Mouse (Mus musculus) ES-Bruce4 (cell line): ENCODE results near the gene Nhp2. TPM values are rescaled to one million over a fixed set of nuclear protein-coding genes. Genes with fewer than 3 reads are reported as not detected.

Source experiments
- H3K27ac ChIP-seq: 2 replicates; pipeline ENCODE4 v1.5.1; 2012; ENCODE audit warnings: low read length, inconsistent platforms; ENCODE audit not compliant: insufficient read depth
- H3K27me3 ChIP-seq: 2 replicates; pipeline ENCODE4 v1.6.1; 2012; ENCODE audit warnings: mild to moderate bottlenecking, low read length, inconsistent platforms; ENCODE audit not compliant: control insufficient read depth, poor library complexity, insufficient read depth, severe bottlenecking
- H3K36me3 ChIP-seq: 2 replicates; pipeline ENCODE4 v1.6.1; 2012; ENCODE audit warnings: inconsistent platforms, mild to moderate bottlenecking, low read length, moderate library complexity; ENCODE audit not compliant: control insufficient read depth, poor library complexity, insufficient read depth, severe bottlenecking
- H3K4me1 ChIP-seq: one replicate; pipeline ENCODE4 v1.8.1; 2011; ENCODE audit warnings: low read length; ENCODE audit not compliant: control insufficient read depth, insufficient read depth
- H3K4me3 ChIP-seq: 2 replicates; pipeline ENCODE4 v1.5.1; 2011; ENCODE audit warnings: low read depth, mild to moderate bottlenecking, low read length
- H3K9ac ChIP-seq: 2 replicates; pipeline ENCODE4 v1.6.1; 2012; ENCODE audit warnings: low read depth, mild to moderate bottlenecking, inconsistent platforms; ENCODE audit not compliant: poor library complexity, severe bottlenecking
- H3K9me3 ChIP-seq: replicated peaks from 2 replicates; pipeline ENCODE4 v1.6.1; 2012; ENCODE audit warnings: mild to moderate bottlenecking, low read length, inconsistent platforms; ENCODE audit not compliant: control insufficient read depth, poor library complexity, insufficient read depth, severe bottlenecking
- CTCF ChIP-seq: IDR thresholded peaks from one replicate; pipeline ENCODE4 v1.8.1; 2011; ENCODE audit warnings: low read depth, low read length
- EP300 ChIP-seq: IDR thresholded peaks from 2 replicates; pipeline ENCODE4 v1.6.1; 2011; ENCODE audit warnings: low read depth, low read length; ENCODE audit not compliant: insufficient read depth
- POLR2A ChIP-seq: IDR thresholded peaks from one replicate; pipeline ENCODE4 v1.8.1; 2011; ENCODE audit warnings: low read length; ENCODE audit not compliant: insufficient read depth
- polyA plus RNA-seq: library from polyadenylated mRNA; stranded (reverse); fragments of >200 nt; gene quantifications from 2 replicates; pipeline ENCODE4 v1.2.4, GENCODE M21; 2011; ENCODE audit warnings: low read depth; ENCODE audit not compliant: missing spikeins, insufficient read depth, insufficient read length

Nhp2 gene
- polyA plus RNA-seq, 1 experiment, result 202 TPM

DNA sequence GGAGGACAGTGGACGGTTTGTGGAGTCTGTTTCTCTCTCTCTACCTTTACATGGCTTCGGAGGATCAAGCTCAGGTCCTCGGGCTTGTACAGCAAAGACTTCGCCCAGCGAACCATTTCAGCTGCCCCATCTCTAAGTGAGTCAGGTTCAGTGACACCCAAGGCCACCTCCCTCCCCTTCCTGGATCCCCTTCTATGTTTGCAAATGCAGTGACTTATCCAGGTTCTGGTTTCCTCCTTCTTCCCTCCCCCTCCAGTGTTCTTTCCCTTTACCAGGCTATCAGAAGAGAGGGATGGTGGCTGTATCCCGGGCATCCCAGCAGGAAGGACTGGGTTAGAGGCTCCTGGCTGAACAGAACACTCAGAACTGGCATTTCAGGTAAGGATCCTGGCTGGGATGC is 34.2 kb downstream of the Nhp2 start:
- Histone ChIP-seq H3K27me3 (no peaks in the 10 kb centered on the region), H3K9ac (no peak overlapping the region), H3K36me3 (peaks cover 33% of the 10 kb centered on the region), H3K9me3 (no peaks in the 10 kb centered on the region), H3K27ac (no peak overlapping the region), H3K4me3 (no peak overlapping the region), H3K4me1 (no peaks in the 10 kb centered on the region)
- no peak for TF ChIP-seq EP300
- no peak for TF ChIP-seq CTCF
- TF ChIP-seq POLR2A, result no peak

DNA sequence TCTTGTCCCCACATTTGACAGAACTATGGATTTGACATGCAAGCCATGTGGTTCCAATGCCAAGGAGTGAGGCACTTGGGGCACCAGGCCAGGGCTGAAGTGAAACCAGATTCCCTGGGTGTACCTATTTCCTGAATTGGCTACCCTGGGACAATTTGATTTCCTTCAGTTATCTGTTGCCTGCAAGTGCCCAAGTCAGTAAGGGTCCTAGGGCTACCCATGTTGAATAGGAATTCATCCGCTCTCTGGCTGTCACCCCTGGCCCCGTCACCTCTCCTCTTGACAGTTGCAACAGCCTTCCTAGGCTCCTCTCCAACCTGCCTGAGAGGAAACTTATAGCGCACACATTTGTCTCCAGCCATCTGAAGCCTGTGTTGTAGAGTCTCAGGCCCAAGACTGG is 35.4 kb downstream of the Nhp2 start:
- peaks cover 33% of the 10 kb centered on the region for H3K36me3 ChIP-seq
- no peak overlapping the region for H3K9ac ChIP-seq
- H3K27me3 ChIP-seq, result no peaks in the 10 kb centered on the region
- no peaks in the 10 kb centered on the region for H3K4me1 ChIP-seq
- no peak overlapping the region for H3K4me3 ChIP-seq
- TF ChIP-seq EP300 (no peak), POLR2A (no peak), CTCF (no peak)
- H3K27ac ChIP-seq, result no peak overlapping the region
- no peaks in the 10 kb centered on the region for H3K9me3 ChIP-seq

DNA sequence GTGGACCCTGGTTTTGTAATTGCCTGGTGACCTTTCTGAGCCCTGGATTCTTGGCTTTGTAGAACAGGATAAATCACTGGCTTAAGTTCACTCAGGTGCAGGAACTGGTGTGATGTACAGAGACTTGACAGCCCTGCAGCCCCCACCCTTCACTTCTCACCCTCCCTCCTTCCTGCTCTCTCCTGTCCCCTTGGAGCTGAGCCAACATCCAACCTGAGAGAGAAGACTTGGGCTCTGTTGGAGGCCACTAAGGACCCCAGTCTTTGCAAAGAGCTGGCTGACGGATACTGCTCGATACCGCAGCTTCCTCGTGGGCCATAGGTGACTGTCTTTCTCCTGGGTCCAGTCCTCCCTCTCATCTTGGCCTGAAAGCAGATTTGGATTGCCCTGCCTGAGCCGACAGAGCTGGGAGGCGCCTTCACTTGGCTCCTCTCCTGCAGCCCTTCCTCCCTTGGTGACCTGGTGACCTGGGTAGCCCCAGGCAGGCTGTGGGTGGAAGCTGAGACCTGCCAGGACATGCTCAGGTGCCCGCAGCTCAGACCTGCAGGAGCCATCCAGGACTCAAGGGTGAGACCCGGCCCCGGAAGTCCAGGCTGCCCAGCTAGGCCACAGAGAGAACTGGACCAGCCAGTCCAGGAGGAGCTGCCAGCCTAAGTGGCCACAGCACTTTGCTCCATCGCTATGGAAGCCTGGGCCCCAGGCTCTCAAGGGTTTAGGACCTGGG is 37.4 kb downstream of the Nhp2 start:
- Histone ChIP-seq H3K4me1 (no peaks in the 10 kb centered on the region), H3K27ac (peak overlapping the region; percentile 55)

DNA sequence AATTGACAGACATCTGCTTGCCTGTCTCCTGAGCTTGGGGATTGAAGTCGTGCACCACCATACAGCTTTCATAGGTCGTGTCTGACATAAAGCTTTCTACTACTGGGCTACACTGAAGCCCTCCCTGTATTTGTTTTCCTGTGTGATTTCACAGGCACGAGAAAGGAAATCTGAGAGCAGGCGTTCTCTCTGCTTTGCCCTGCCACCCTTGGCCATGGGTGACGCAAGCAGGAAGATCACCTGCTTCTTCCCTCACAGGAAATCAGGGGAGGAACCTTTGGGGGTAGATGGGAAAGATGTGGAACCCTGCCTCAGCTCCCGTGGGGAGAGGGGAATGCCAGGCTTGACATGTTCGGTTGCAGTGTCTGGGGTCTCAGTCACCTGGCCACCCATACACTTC is 38.8 kb downstream of the Nhp2 start:
- H3K36me3 ChIP-seq, result peaks cover 33% of the 10 kb centered on the region
- H3K4me1 ChIP-seq, result no peaks in the 10 kb centered on the region
- no peak for TF ChIP-seq EP300
- no peak for TF ChIP-seq CTCF
- TF ChIP-seq POLR2A, result no peak
- H3K9ac ChIP-seq, result no peak overlapping the region
- H3K27me3 ChIP-seq, result no peaks in the 10 kb centered on the region
- H3K4me3 ChIP-seq, result no peak overlapping the region
- H3K9me3 ChIP-seq, result no peaks in the 10 kb centered on the region
- peak overlapping the region; percentile 41 for H3K27ac ChIP-seq

More for the DNA sequence above, 37.4 kb downstream of the Nhp2 start:
- H3K9ac ChIP-seq, result no peak overlapping the region
- no peak for TF ChIP-seq EP300
- TF ChIP-seq CTCF, result no peak
- no peak for TF ChIP-seq POLR2A
- no peaks in the 10 kb centered on the region for H3K9me3 ChIP-seq
- peaks cover 33% of the 10 kb centered on the region for H3K36me3 ChIP-seq
- no peaks in the 10 kb centered on the region for H3K27me3 ChIP-seq
- H3K4me3 ChIP-seq, result no peak overlapping the region

DNA sequence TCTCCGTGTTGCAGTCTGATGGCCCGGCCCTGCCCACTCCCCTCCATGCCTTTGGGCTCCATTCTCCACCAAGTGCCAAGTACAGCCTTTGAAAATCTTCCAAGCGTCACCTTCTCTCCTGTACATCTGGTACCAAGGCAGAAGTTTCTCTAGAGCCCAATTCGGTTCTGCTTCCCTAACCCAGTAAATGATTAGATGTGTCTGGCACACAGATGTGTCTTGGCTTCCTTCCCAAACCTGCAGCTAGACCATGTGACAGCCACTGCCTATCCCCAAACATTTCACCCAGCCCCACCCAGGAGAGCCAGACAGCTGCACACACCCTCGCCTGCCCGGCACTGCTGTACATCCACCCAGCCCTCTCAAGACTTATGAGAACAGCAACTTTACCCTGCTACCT is 39.2 kb downstream of the Nhp2 start:
- no peak for TF ChIP-seq POLR2A
- TF ChIP-seq EP300, result no peak
- no peak for TF ChIP-seq CTCF
- Histone ChIP-seq H3K36me3 (peaks cover 33% of the 10 kb centered on the region), H3K27me3 (no peaks in the 10 kb centered on the region), H3K9me3 (no peaks in the 10 kb centered on the region), H3K4me3 (no peak overlapping the region), H3K4me1 (no peaks in the 10 kb centered on the region), H3K27ac (peak overlapping the region; percentile 41), H3K9ac (no peak overlapping the region)

DNA sequence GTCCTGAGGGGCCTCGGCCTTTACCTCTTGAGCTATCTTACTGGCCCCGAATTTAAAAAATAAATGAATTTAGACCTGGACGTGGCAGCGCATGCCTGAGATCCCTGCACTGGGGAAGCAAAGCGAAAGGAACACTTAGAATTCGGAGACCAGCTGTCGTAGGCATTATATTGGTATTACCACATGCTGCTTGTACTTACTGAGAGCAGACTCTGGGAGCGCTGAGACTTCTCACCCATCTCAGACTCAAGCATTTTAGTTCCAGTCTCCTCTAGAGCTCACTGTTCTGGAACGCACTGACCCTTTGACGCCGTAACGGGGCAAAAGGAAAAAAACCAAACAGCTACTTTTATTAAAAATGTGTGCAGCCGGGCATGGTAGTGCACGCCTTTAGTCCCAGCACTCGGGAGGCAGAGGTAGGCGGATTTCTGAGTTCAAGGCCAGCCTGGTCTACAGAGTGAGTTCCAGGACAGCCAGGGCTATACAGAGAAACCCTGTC is 42.4 kb downstream of the Nhp2 start:
- H3K27ac ChIP-seq, result no peak overlapping the region
- H3K36me3 ChIP-seq, result peaks cover 4% of the 10 kb centered on the region
- TF ChIP-seq POLR2A (no peak), EP300 (no peak), CTCF (no peak)
- 0 out of 2 replicates have a peak, but pooled peaks cover 2% of the 10 kb centered on the region for H3K9me3 ChIP-seq
- H3K9ac ChIP-seq, result no peak overlapping the region
- H3K4me1 ChIP-seq, result no peaks in the 10 kb centered on the region
- no peak overlapping the region for H3K4me3 ChIP-seq
- H3K27me3 ChIP-seq, result no peaks in the 10 kb centered on the region
